Mouse (Mus musculus): ENCODE measurements around the gene Nobox.

GRCm38 (mm10) chr6:43295908-43296307, 13.4 kb downstream of the Nobox start:
- TF ChIP-seq RAD21 (IDR thresholded peaks at IDR 0.05; ENCODE audit: low read depth, low read length), result no peak
- TF ChIP-seq ZMIZ1 (IDR thresholded peaks at IDR 0.05; ENCODE audit: low read depth, low read length), result no peak
- no peak for TF ChIP-seq PAX5 (IDR thresholded peaks at IDR 0.05; ENCODE audit: low read length)
- TF ChIP-seq MAFK (IDR thresholded peaks at IDR 0.05; ENCODE audit: insufficient replicate concordance, low read length), result no peak
- TF ChIP-seq TBP (conservative IDR thresholded peaks at IDR 0.05; ENCODE audit: low read depth, low read length), result no peak
- TF ChIP-seq BHLHE40 (IDR thresholded peaks at IDR 0.05; ENCODE audit: low read depth, low read length), result no peak
- no peak for TF ChIP-seq EP300 (IDR thresholded peaks at IDR 0.05; ENCODE audit: low read length)
